Mouse (Mus musculus) forebrain, embryonic 15.5 days (tissue): ENCODE measurements around the gene Lrrc52. TPM values are rescaled to one million over a fixed set of nuclear protein-coding genes. Genes with fewer than 3 reads are reported as not detected.

Source experiments
- ATAC-seq: fragments of 200-750 bp; cut with Nextera tagmentation; replicated peaks from 2 replicates; pipeline ENCODE4 v1.8.0; 2017; ENCODE audit warnings: mild to moderate bottlenecking, moderate TSS enrichment, moderate library complexity
- H3K27ac ChIP-seq: fragments of 300-500 bp; sonication (generic); replicated peaks from 2 replicates; pipeline ENCODE4 v1.5.1; 2015; ENCODE audit warnings: mild to moderate bottlenecking, inconsistent platforms
- H3K27me3 ChIP-seq: fragments of 300-500 bp; sonication (generic); 2 replicates; pipeline ENCODE4 v1.6.1; 2015; ENCODE audit warnings: inconsistent platforms
- H3K36me3 ChIP-seq: fragments of 300-500 bp; sonication (generic); 2 replicates; pipeline ENCODE4 v1.6.1; 2015; ENCODE audit warnings: mild to moderate bottlenecking, inconsistent platforms
- H3K4me1 ChIP-seq: fragments of 300-500 bp; sonication (generic); 2 replicates; pipeline ENCODE4 v1.6.1; 2015; ENCODE audit warnings: inconsistent platforms
- H3K4me2 ChIP-seq: fragments of 300-500 bp; sonication (generic); replicated peaks from 2 replicates; pipeline ENCODE4 v1.6.1; 2015; ENCODE audit warnings: mild to moderate bottlenecking, inconsistent platforms
- H3K4me3 ChIP-seq: fragments of 300-500 bp; sonication (generic); 2 replicates; pipeline ENCODE4 v1.5.1; 2015; ENCODE audit warnings: mild to moderate bottlenecking, inconsistent platforms
- H3K9ac ChIP-seq: fragments of 300-500 bp; sonication (generic); replicated peaks from 2 replicates; pipeline ENCODE4 v1.6.1; 2015; ENCODE audit warnings: mild to moderate bottlenecking, inconsistent platforms
- H3K9me3 ChIP-seq: fragments of 300-500 bp; sonication (generic); 2 replicates; pipeline ENCODE4 v1.6.1; 2016; ENCODE audit warnings: inconsistent platforms
- WGBS: fragments of 180-500 bp; shearing (Covaris S2); methylation state at CpG from one replicate; pipeline ENCODE4 v1.1.7; 2015; ENCODE audit warnings: mixed read lengths; 5-methylcytosine and 5-hydroxymethylcytosine counted together
- polyA plus RNA-seq: library from polyadenylated mRNA; unstranded; fragments of >200 nt; fragmentation: Nextera tagmentation; extraction: Ambion mirVana; gene quantifications from 2 replicates; pipeline ENCODE4 v1.2.1, GENCODE M21; 2015

The Lrrc52 gene
- polyA plus RNA-seq = not detected in 2 replicates

GRCm38 (mm10) chr1:167466765-167467426 is at the start of gene Lrrc52:
TSS of gene Lrrc52 (minus strand) at chr1:167466780.
- Histone ChIP-seq H3K36me3 (no peaks in the 10 kb centered on the region), H3K27me3 (no peaks in the 10 kb centered on the region), H3K27ac (no peak within 1 kb of the TSS), H3K4me3 (no peak within 1 kb of the TSS), H3K9ac (no peak within 1 kb of the TSS), H3K4me2 (no peak within 1 kb of the TSS), H3K4me1 (peaks cover 9% of the 10 kb centered on the region; the same call in 1 of the 2 replicates), H3K9me3 (no peaks in the 10 kb centered on the region)
- ATAC-seq = peak; percentile 76
- whole genome bisulfite sequencing = 27% methylated on average over 9 of the region's 9 CpGs

- no peak overlapping the region for H3K9ac ChIP-seq
- H3K9me3 ChIP-seq = no peaks in the 10 kb centered on the region
- no peaks in the 10 kb centered on the region for H3K36me3 ChIP-seq
- no peaks in the 10 kb centered on the region for H3K4me1 ChIP-seq
- no peak overlapping the region for H3K4me2 ChIP-seq
- no peak for ATAC-seq
- no peak overlapping the region for H3K4me3 ChIP-seq
- WGBS = 89% methylated on average over 9 of the region's 9 CpGs
- no peaks in the 10 kb centered on the region for H3K27me3 ChIP-seq
- H3K27ac ChIP-seq = no peak overlapping the region
Observed at GRCm38 (mm10) chr1:167511621-167512020, 45.0 kb upstream of the Lrrc52 start.

- no peaks in the 10 kb centered on the region for H3K27me3 ChIP-seq
- no peak overlapping the region for H3K4me2 ChIP-seq
- H3K9ac ChIP-seq = no peak overlapping the region
- WGBS = 39% methylated on average over 7 of the region's 7 CpGs
- ATAC-seq = no peak
- no peaks in the 10 kb centered on the region for H3K36me3 ChIP-seq
- H3K4me1 ChIP-seq = peaks cover 4% of the 10 kb centered on the region; the same call in 1 of the 2 replicates
- no peaks in the 10 kb centered on the region for H3K9me3 ChIP-seq
- no peak overlapping the region for H3K4me3 ChIP-seq
- no peak overlapping the region for H3K27ac ChIP-seq
Observed at GRCm38 (mm10) chr1:167506048-167506447, 39.5 kb upstream of the Lrrc52 start.

GRCm38 (mm10) chr1:167505427-167505826 is 38.8 kb upstream of the Lrrc52 start:
- H3K27ac ChIP-seq = 0 out of 2 replicates have a peak overlapping the region, but pooled peaks have one; percentile 43
- H3K36me3 ChIP-seq = no peaks in the 10 kb centered on the region
- 89% methylated on average over 1 of the region's 1 CpGs for WGBS
- ATAC-seq = no peak
- peaks cover 4% of the 10 kb centered on the region; the same call in 1 of the 2 replicates for H3K4me1 ChIP-seq
- no peak overlapping the region for H3K9ac ChIP-seq
- no peaks in the 10 kb centered on the region for H3K9me3 ChIP-seq
- H3K27me3 ChIP-seq = no peaks in the 10 kb centered on the region
- H3K4me3 ChIP-seq = no peak overlapping the region
- H3K4me2 ChIP-seq = no peak overlapping the region

GRCm38 (mm10) chr1:167499097-167499850 is 32.7 kb upstream of the Lrrc52 start:
- no peaks in the 10 kb centered on the region for H3K27me3 ChIP-seq
- H3K36me3 ChIP-seq = no peaks in the 10 kb centered on the region
- H3K4me2 ChIP-seq = no peak overlapping the region
- peaks cover 19% of the 10 kb centered on the region for H3K4me1 ChIP-seq
- H3K9me3 ChIP-seq = no peaks in the 10 kb centered on the region
- peak overlapping the region; percentile 66 for H3K27ac ChIP-seq
- 43% methylated on average over 12 of the region's 12 CpGs for WGBS
- ATAC-seq = peak; percentile 70
- H3K4me3 ChIP-seq = no peak overlapping the region
- H3K9ac ChIP-seq = no peak overlapping the region

GRCm38 (mm10) chr1:167497991-167498390 is 31.4 kb upstream of the Lrrc52 start:
- Histone ChIP-seq H3K27ac (peak overlapping the region; percentile 66), H3K4me2 (no peak overlapping the region), H3K4me1 (peaks cover 19% of the 10 kb centered on the region), H3K27me3 (no peaks in the 10 kb centered on the region), H3K36me3 (no peaks in the 10 kb centered on the region), H3K9me3 (no peaks in the 10 kb centered on the region), H3K9ac (no peak overlapping the region), H3K4me3 (no peak overlapping the region)
- peak; percentile 41; the same call in 1 of the 2 replicates for ATAC-seq
- 19% methylated on average over 10 of the region's 10 CpGs for WGBS

- peaks cover 19% of the 10 kb centered on the region for H3K4me1 ChIP-seq
- H3K4me2 ChIP-seq = no peak overlapping the region
- no peaks in the 10 kb centered on the region for H3K9me3 ChIP-seq
- H3K9ac ChIP-seq = no peak overlapping the region
- no peaks in the 10 kb centered on the region for H3K36me3 ChIP-seq
- no peaks in the 10 kb centered on the region for H3K27me3 ChIP-seq
- no peak for ATAC-seq
- peak overlapping the region; percentile 55 for H3K27ac ChIP-seq
- 36% methylated on average over 3 of the region's 3 CpGs for WGBS
- no peak overlapping the region for H3K4me3 ChIP-seq
Observed at GRCm38 (mm10) chr1:167497560-167497959, 31.0 kb upstream of the Lrrc52 start.

GRCm38 (mm10) chr1:167491501-167491900 is 24.9 kb upstream of the Lrrc52 start:
- Histone ChIP-seq H3K9ac (no peak overlapping the region), H3K4me3 (no peak overlapping the region), H3K4me1 (no peaks in the 10 kb centered on the region), H3K36me3 (no peaks in the 10 kb centered on the region), H3K4me2 (no peak overlapping the region), H3K27me3 (no peaks in the 10 kb centered on the region), H3K9me3 (no peaks in the 10 kb centered on the region), H3K27ac (no peak overlapping the region)
- no peak for ATAC-seq
- 91% methylated on average over 7 of the region's 7 CpGs for WGBS

GRCm38 (mm10) chr1:167487933-167488332 is 21.4 kb upstream of the Lrrc52 start:
- no peaks in the 10 kb centered on the region for H3K27me3 ChIP-seq
- 92% methylated on average over 5 of the region's 5 CpGs for WGBS
- H3K4me3 ChIP-seq = no peak overlapping the region
- no peak for ATAC-seq
- no peaks in the 10 kb centered on the region for H3K36me3 ChIP-seq
- H3K27ac ChIP-seq = no peak overlapping the region
- no peaks in the 10 kb centered on the region for H3K4me1 ChIP-seq
- no peak overlapping the region for H3K9ac ChIP-seq
- H3K4me2 ChIP-seq = no peak overlapping the region
- no peaks in the 10 kb centered on the region for H3K9me3 ChIP-seq

GRCm38 (mm10) chr1:167486959-167487680 is 20.5 kb upstream of the Lrrc52 start:
- Histone ChIP-seq H3K4me2 (no peak overlapping the region), H3K9me3 (no peaks in the 10 kb centered on the region), H3K36me3 (no peaks in the 10 kb centered on the region), H3K27me3 (no peaks in the 10 kb centered on the region), H3K4me1 (no peaks in the 10 kb centered on the region), H3K9ac (no peak overlapping the region), H3K27ac (no peak overlapping the region), H3K4me3 (no peak overlapping the region)
- 93% methylated on average over 3 of the region's 3 CpGs for WGBS
- no peak for ATAC-seq

GRCm38 (mm10) chr1:167482863-167483262 is 16.3 kb upstream of the Lrrc52 start:
- WGBS = 94% methylated on average over 4 of the region's 4 CpGs
- no peak overlapping the region for H3K4me3 ChIP-seq
- no peak overlapping the region for H3K4me2 ChIP-seq
- no peaks in the 10 kb centered on the region for H3K27me3 ChIP-seq
- no peaks in the 10 kb centered on the region for H3K36me3 ChIP-seq
- no peak overlapping the region for H3K9ac ChIP-seq
- H3K9me3 ChIP-seq = no peaks in the 10 kb centered on the region
- no peak overlapping the region for H3K27ac ChIP-seq
- ATAC-seq = no peak
- H3K4me1 ChIP-seq = no peaks in the 10 kb centered on the region

GRCm38 (mm10) chr1:167473585-167473984 is 7.0 kb upstream of the Lrrc52 start:
- H3K36me3 ChIP-seq = no peaks in the 10 kb centered on the region
- no peaks in the 10 kb centered on the region for H3K27me3 ChIP-seq
- H3K9me3 ChIP-seq = no peaks in the 10 kb centered on the region
- peaks cover 4% of the 10 kb centered on the region; the same call in 1 of the 2 replicates for H3K4me1 ChIP-seq
- no peak overlapping the region; the same call in 1 of the 2 replicates for H3K27ac ChIP-seq
- H3K4me3 ChIP-seq = no peak overlapping the region
- H3K4me2 ChIP-seq = no peak overlapping the region
- H3K9ac ChIP-seq = no peak overlapping the region
- 25% methylated on average over 4 of the region's 4 CpGs for whole genome bisulfite sequencing
- ATAC-seq = peak; percentile 73
